Mouse (Mus musculus): ENCODE data around the gene Sapcd1.

The Sapcd1 gene

GRCm38 (mm10) chr17:34980655-34981054 lies 47.2 kb downstream of the Sapcd1 start:
- DNase-seq (ENCODE audit: low spot score): no peak

GRCm38 (mm10) chr17:34979631-34980030 lies 48.2 kb downstream of the Sapcd1 start:
- no peak for DNase-seq (ENCODE audit: low spot score)

- no peak for DNase-seq (ENCODE audit: low spot score)
Measured at GRCm38 (mm10) chr17:34978239-34978638, 49.6 kb downstream of the Sapcd1 start.

GRCm38 (mm10) chr17:34977000-34977399 lies 50.8 kb downstream of the Sapcd1 start:
- DNase-seq (ENCODE audit: low spot score): no peak

Measured in urinary bladder, postnatal 14 days (tissue).